Mouse (Mus musculus) retina, embryonic 14.5 days (tissue): Measurements from ENCODE around the gene Tnrc6c.

Experiments used
- DNase-seq: peaks from one replicate; pipeline ENCODE4 v3.0.0-alpha.2; 2015; ENCODE audit warnings: low spot score

The Tnrc6c gene

DNA sequence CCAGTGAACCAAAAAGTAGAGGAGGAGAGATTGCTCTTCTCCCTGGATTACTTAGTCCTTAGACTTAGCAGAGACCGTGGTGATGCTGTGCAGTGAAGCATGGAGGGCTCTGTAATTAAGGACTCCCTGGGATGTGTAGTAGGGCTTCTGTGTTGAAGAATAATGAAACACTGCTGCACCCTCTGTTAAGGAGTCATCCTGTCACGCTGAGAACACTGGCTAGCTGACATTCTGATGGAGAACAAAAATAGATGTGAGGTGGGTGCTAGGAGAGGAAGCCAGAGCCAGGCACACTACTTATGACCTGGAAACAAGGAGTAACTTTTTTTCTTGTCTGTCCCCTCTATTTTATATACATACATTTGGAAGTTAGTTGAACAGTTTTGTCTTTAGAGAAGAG is 22.6 kb downstream of the Tnrc6c start:
- DNase-seq, result peak; percentile 61

DNA sequence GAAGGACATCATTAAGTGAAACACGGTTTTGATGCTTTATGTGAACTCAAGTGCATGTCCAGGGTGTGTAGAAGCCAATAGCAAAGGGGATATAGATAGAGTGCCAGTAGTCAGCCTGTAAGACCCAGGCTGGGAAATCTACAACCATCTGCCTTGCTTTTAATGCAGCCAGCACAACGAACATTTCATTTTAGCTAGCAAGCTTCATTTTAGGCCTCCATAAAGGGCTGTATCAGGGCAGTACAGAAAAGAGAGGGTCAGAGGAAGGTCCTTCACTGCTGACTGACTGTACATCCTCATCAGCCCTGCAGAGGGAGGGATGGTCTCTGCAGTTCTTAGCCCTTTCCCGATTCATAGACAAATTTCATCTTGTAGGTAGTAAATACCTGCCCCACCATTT is 23.0 kb downstream of the Tnrc6c start:
- peak; percentile 42 for DNase-seq

DNA sequence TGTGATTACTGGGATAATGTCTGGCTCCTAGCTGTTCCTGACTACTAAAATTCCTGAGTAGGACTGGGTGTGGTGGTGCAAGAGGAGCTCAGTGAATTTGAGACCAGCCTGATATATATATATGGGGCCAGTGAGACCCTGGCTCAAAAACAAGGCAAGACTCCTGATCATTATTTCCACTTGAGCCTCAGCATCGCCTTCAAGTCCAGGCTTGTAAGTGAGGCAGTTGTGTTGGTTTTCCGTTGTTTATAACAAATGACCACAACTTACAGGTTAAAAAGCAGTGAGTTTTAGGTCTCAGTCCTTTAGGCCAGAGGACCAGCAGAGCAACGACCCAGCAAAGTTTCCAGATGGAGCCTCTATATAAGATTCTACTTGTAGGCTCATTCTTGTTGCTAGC is 23.5 kb downstream of the Tnrc6c start:
- DNase-seq, result no peak

DNA sequence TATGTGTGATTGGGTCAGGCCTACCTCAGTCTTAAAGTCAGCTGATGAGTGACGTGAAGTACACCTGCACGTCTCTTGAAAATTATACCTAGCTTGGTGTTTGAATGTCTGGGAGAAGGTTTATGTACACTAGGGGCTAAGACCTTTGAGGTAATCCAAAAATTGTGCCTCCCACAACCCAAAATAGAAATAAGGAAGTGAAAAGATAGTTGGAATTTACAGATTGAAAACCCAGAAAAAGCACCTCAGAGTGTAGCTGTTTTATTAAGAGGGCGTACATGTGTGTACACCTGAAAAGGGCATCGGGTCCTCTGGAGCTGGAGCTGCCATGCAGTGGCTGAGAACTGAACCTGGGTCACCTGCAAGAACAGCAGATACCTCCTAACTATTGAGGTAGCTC is 24.1 kb downstream of the Tnrc6c start:
- no peak for DNase-seq

DNA sequence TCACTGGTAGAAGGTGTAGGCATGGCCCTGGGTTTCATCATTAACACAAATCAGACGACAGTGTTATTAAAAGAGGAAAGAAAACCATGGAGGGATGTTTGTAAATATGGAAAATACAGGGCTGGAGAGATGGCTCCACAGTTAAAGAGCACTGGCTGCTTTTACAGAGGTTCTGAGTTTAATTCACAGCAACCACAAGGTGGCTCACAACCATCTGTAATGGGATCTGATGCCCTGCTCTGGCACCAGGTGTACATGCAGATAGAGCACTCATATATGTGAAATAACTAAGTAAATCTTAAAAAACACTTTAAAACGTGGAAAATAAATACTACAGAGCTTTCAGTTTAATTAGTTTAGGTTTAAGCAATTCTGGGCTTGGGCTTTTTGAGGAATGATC is 24.7 kb downstream of the Tnrc6c start:
- DNase-seq, result no peak

DNA sequence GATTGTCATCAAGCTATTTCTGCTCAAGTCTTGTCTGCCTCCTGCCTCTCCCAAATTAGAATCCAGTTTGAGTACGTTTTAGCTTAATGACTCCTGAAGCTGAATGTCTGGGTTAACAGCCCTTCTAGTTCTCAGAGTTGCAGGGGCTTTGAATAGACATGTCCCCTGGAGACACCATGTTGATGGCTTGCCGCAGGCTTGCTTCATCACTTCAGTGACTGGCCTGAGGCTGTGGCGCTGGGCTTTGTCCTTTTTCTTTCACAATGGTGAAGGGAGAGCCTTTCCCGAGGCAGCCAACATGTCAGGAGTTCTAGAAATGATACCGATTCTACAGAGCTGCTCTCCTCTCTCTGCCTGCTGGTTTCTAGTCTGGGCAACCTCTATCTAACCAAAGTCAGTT is 30.6 kb downstream of the Tnrc6c start:
- DNase-seq, result no peak

DNA sequence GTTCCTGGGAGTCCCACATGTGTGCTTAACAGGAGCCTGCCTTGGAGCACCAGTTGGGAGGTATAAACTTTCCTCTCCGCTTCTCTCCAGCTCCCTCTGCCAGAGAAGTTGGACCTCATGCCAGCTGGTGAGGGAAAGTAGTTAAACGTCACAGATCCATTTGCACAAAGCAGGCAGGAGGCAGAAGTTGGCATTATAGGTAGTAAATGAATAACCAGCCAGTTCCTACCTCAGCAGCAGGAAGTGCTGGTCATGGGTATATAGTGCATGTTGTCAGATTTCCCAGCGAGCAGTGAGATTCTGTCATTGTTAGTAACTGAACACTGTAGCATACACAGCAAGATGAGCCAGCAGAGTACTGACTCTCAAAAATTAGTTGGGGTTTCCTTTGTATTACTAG is 31.4 kb downstream of the Tnrc6c start:
- no peak for DNase-seq

DNA sequence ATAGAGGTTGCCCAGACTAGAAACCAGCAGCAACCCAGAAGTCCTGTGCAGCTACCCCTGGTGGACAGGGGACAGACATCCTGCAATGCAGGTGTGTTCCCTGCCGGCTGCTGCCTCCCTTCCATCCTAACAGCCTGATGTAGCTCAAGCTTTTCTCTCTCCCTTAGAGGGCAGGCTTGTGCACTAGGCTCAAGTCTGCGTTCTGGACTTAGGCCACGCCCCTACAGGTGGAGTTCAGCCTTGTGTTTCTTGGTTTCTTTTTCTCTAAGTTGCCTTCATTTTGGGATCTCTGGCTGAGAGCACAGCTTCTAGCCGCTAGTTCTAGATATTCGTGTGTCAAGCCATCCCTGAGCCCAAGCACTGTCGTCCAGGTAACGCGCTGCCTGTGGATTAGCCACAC is 31.9 kb downstream of the Tnrc6c start:
- no peak for DNase-seq

DNA sequence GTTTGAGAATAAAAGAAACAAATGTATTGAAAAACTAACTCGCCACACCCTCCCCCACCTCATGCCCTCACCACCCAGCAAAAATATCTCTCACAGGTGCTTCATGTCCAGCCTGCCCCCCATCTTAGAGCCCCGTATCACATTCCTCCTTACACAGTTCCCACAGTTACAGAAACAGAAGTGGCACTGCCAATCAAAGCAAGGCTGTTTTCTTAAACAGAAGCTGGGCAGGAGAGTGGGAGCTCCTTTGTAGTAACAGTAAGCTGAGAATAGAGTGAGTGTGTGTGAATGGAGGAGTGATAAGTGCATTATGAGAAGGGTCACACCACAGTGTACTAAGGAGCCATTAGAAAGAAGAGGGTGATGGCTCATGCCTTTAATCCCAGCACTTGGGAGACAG is 34.5 kb downstream of the Tnrc6c start:
- no peak for DNase-seq

DNA sequence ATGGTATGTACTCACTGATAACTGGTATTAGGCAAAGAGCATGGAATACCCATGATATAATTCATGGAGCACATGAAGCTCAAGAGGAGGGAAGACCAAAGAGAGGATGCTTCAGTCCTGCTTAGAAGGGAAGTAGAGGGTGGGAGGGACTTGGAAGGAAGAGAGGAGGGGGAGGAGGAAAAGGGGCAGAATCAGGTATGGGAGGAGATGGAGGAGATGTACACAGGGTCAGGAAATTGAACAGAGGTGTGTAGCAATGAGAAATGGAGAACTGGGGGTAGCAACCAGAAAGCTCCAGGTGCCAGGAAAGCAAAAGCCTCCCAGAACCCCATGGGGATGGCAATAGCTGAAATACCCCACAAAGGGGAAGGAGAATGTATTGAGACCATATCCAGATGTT is 37.2 kb downstream of the Tnrc6c start:
- DNase-seq, result no peak

DNA sequence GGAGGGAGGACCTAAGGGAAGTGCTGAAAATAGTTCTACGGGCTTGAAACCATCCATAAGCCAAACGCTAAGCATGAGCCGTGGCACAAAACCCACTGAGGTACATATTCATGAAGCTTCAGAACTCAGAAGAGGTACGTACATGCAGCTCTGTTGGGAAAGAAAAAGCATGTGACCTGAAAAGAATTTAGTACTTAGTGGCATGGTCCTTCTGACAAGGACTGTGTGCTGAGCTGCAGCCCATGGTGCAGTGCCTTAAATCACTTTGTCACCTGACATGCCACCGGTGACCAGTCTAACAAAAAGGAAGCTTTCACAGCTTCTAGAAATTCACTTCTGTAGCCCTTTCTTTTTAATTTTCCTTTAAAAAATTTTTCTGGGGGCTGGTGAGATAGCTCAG is 40.0 kb downstream of the Tnrc6c start:
- DNase-seq, result no peak

DNA sequence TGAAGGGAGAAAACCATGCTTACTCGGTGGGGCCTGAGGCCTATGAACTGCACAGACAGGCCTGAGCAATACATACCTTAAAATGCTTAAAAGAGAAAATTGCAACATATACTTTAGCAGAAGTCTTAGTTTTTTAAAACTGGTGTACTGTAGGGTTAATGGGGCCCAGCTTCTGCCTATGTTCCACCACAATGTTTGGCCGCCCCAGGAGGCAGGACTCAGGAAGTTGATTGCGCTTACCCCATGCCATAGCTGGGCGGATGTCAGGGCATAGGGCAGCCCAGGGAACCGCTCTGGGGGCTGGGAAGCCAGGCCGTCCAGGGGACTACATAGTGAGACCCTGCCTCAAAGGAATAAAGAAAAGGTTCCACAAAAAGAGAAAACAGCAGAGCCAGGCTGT is 42.5 kb downstream of the Tnrc6c start:
- DNase-seq, result no peak

DNA sequence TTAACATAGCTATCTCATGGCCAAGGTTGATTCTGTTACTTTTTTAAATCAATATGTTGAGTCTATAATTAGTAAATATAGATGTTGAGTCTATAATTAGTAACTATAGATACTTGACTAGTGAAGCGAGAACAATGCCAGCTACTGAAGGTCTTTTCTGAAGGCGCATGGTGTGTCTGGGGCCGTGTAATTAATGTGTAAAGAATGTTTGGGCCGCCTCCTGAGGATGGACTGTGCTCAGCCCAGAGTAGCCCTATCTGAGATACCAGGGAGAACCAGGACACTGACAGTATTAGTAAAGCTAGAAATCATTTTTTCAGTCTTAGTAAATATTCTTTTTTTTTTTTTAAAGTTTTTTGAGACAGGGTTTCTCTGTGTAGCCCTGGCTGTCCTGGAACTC is 46.8 kb downstream of the Tnrc6c start:
- DNase-seq, result peak; percentile 53

DNA sequence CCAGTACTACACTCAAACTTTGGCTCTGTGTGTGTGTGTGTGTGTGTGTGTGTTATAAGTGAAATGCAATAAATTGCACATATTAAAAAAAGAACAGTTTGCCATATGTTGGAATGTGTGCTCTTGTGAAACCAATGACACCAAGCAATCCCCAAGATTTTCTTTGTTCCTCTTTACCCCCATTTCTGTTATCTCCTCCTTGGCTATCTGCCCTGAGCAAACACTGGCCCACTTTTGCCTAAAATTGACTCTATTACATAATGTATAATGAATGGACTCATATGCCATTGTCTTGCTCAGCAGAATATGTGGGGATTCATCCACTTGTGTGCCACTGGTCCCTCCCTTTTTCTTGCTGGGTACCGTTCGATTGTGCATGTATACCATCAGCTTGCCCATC is 52.2 kb downstream of the Tnrc6c start:
- no peak for DNase-seq

DNA sequence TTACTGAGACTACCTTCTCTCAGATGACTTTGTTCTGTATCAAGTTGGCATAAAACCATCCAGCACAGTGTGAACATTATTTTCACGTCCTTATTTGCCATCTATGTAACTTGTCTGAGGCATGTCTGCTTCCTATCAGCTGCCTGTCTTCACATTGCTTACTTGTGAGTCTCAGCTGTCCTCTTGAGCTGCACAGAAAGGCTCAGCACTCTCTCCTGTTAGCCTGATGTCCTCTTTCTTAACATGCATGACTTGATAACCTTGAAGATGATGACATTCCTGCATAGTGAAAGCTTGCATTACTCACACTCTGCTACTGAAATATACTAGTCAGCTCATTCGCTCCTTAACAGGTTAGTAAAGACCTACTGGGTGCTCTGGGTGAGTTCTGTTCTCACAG is 53.1 kb downstream of the Tnrc6c start:
- no peak for DNase-seq

DNA sequence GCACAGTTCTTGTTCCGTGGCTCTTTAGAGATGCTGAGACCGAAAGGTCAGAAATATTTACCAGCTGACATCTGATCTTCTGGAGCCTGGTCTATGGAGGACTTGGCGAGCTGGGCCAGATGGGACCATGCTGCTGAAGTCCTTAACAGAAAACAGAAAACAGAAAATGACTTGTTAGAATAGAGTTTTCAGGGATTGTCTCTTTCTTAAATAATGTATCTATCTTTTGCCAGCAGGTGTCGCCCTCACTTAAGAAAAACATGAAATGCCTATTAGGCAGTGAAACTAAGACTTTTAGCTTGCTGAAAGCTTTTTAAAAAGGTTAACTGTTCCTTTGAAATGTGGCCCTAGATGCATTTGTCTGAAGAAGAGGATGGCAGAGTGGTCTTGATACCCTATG is 55.2 kb downstream of the Tnrc6c start:
- DNase-seq, result peak; percentile 75

DNA sequence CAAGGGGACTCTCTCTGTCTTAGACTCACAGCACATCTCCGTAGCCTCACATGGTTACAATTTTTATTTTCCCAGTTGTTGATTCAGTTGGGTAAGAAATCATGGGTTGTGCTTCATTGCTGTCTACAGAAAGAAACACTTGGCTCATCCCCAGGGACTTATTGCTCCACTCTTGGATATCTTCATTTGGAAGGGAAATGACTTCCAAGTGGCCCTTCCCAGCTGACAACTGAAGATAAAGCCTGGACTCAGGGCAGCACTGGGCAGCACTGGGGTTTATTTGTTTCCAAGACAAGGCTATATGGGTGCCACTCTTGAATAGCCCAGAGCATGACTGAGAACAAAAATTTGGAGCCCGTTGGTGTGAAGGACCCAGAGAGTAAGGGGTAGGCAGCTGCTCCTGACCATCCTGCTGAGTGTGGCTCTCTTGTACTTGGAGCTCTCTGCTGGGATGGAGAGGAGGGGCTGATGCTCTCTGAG is 56.8 kb downstream of the Tnrc6c start:
- DNase-seq, result no peak

DNA sequence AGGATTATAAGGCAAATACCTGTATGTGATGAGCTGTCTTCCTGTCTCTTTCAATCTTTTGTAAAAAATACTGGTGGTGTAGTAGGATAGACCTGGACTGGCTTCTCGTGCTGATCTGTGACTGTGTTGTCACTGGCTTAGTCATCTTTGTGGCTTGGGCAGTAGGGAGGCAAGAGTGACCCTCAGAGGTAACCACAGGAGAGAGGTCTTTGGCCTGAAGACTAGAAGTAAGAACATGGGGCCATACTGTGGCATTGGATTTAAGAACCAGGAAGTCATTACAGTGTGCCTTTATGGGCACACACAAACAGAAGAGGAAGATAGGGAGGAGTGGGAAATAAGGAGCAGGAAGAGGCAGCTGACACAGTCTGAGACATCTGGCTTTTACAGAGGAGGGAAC is 58.0 kb downstream of the Tnrc6c start:
- DNase-seq, result no peak

DNA sequence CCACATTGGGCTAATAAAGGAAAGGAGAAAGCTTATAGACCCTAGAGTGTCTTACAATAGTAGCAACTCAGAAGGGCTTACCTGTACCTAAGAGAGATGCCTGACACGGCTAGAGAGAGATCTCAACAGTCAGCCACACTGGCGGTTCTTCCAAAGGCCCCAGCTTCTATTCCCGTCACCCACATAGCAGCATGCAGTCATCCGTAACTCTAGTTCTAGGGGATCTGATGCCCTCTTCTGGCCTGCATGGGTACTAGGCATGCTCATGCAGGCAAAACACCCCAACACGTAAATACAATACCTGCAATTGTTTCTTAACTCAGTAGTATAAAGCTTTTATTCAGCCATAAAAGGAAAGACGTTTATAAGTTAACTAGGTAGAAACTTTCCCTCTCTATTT is 59.3 kb downstream of the Tnrc6c start:
- no peak for DNase-seq

DNA sequence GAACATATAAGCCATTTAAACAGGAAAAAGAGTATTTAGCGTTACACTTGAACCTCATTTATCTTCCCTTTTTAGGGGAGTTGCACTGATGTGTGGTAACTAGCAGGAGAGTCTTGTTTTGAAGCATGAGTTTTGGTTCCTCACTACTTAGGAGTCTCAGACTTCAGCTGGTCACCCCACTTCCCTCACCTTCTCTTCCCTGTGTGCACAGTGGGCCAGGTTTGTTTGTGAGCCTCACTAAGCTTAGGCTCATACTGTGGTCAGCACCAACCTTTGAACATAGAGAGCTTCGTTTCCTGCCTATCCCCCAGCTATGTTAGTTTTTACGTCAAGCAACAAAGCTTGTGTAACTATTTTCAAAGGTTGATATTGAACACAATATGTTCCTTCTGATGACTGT is 64.7 kb downstream of the Tnrc6c start:
- no peak for DNase-seq

DNA sequence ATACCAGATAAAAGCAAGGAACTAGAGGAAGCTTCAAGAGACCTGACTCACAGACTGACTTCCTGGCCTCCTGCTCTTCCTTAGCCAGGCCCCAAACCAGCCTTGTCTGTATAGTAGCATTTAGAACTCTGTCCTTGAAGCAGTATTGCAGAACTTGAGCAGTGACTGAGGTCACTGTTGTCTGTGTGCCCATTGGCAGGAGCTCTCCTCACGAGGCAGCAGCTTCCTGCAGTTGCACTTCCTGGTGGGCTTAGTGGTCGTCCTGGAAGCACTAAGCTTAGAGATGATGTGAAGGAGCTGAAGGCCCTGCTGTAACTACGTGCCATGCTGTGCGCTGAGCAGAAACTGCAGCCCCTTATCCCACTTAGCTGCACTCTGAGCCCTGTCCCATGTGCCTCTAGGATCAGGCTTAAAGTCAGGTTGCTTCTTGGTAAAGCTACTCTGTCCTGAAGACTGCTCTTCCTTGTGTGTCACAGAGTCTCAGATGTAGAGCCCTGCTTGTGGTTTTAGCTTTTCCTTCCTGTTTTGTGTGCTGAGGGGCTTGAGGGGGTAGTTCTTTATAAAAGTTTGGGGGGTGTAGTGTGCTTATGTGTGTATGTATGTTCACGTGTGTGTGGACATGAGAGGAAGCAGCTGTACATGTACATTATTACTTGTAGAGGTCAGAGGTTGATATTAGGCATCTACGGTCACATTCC is 70.7 kb downstream of the Tnrc6c start:
- DNase-seq, result no peak

DNA sequence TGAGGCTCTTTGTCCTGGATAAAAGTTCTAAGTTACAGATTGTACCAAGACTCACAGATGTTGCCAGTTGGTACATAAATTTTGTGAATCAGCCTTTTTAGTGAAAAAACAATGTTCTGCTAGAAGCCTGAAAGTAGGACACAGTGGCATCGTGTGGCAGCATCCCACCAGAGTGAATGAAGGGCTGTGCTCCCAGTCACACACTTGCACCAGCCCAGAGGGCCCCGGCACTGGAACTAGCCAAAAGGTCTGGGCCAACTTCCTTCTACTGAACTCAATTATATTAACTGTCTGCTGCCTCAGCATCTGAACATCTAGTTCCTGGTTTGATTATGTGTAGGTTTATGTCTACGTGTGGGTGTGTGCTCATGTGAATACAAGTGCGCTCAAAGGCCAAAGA is 72.9 kb downstream of the Tnrc6c start:
- no peak for DNase-seq

DNA sequence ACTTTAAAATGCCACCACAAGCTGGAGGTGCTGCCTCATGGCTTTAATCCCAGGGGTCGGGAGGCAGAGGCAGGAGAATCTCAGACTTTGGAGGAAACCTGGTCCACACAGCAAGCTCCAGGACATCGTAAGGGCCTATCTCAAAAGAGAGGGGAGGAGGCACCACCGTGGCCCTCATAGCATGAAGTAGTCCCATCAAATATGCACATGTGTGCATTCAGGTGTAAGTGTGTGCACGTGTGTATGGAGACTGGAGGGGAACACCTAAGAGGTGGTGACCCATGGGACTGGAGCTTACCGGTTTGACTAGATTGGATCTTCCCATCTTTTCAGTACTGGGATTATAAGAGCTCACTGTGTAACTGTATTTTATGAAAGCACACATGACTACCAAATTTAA is 74.2 kb downstream of the Tnrc6c start:
- no peak for DNase-seq

DNA sequence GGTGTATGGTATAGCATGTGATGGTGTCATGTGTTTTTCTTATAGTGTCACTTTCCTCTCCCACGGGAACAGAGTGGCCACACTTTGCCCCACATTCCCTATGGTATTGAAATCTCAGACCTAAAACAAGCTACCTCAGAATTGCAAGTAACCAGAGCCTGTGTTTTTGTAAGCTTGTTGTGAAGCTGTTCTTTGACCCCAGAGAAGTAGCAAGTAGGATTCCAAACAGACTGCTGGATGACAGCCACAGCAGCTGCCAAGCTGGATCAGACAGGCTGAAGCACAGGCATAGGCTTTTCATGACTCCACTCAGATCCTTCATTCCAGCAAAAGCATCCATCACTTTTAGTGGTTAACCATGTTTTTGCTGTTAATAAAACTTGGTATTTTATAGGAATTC is 74.8 kb downstream of the Tnrc6c start:
- DNase-seq, result no peak

DNA sequence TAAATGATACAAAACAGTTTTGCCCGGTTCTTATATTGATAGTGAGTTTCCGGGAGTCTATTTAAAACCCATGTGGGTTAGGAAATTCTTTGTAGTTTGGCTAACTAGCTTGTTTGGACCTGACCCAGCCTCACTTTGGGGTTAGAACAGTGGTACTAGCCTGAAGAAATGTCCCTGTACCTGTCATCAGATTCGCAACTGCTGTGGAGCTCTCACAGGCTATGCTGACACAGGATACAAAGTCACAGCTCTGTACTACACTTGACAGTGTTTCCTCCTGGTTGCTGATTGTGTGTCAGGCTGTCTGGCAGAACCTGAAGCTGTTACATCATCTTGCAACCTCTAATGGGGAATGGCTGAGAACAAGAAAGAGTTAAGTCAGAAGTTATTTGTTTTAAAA is 75.3 kb downstream of the Tnrc6c start:
- DNase-seq, result no peak
